Mouse (Mus musculus): ENCODE data around the gene Nhlh2.
A peak's percentile ranks its signal among the peaks of the same experiment; 100 is the strongest.

Gene Nhlh2

DNA sequence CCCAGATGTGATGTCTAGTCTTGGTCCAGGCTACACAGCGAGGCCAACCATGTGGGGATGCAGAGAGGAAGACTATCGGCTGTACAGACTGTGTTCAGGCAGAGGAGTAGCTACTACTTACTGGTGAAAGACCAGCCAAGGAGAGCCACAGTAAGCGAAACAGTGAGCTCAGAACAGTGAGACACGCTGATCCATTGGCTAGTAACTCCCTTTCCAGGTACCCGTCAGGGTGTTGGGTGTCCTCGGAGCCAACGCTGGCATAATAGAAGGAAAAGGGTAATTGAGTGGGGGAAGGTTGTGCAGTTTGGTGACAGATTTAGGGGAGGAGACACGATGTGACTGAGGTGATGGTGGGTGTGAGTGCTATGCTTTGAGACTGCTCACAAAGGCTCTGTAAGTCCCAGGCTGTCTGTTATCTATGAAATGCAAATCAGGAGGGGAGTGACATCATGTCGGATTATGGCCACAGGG, 15.1 kb downstream of the Nhlh2 start:
- DNase-seq (ENCODE audit: low spot score in 2 of 2): no peak

DNA sequence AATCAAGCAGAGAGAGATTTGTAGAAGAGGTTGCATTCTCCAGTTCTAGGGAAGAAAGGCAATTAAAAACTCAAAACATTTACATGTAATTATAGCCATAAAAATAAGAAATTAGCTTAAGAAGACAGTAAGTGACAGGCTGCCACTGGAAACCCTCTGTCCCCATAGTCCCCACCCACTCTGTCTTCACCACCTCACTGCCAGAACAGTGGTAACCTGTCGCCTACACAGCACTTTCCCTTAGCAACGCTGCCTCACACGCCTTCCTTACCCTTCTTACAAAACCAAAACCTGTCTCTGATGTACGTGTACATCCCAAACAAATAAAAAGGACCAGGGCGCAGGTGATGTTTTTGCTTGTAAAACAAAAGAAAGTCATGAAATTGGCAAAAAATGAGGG, 15.8 kb downstream of the Nhlh2 start:
- peak in 1 of 2 experiments; percentile 16 for DNase-seq (ENCODE audit: low spot score in 2 of 2)

DNA sequence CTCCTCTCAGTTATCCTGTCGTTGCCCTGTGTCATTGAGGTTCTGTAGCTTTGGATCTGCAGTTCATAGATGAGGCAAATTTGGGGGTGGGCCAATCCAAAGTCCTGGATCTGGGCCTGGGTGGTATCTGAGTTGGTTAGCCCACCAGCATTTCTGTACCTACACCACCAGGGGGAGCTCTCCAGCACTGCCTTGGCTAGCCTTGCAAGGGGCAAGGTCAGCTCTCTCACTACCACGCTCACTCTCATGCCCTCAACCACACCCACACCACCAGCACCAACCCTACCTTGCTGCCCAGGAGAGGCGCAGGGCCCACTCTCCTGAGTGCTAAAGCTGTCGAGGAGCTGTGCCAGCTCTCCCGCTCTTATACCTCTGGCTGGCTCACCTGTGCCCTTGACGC, 18.0 kb downstream of the Nhlh2 start:
- DNase-seq (ENCODE audit: low spot score in 2 of 2): no peak

DNA sequence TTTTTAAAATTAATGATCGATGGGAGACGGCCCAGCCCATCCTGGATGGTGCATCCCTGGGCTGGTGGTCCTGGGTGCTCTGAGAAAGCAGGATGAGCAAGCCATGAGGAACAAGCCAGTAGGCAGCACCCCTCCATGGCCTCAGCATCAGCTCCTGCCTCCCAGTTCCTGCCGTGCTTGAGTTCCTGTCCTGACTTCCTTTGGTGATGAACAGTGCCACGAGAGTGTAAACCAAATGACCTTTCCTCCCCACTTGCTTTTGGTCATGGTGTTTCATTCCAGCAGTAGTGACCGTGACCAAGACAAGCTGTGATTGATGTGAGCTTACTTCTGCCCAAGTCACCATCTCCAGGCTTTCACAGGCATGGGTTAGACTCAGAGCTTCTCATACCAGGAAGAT, 27.9 kb downstream of the Nhlh2 start:
- no peak for DNase-seq (ENCODE audit: low spot score in 2 of 2)

DNA sequence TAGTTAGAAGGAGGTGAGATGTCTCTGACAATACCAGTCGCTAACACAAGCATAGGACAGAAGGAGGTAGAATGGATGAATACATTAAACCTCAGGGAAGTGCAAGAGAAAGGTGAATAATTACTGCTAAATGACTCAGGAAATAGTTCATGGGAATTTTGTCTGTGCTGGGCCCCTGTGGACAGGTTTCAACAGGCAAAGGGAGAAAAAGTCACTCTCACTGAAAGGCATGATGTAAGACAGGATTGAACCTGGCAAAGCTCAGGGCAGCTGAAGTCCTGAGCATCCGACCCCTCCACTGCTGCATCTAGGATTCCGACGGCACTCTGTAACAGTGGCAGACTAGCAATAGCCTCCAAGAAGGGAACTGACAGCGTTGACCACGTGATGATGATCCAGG, 28.7 kb downstream of the Nhlh2 start:
- no peak for DNase-seq (ENCODE audit: low spot score in 2 of 2)

DNA sequence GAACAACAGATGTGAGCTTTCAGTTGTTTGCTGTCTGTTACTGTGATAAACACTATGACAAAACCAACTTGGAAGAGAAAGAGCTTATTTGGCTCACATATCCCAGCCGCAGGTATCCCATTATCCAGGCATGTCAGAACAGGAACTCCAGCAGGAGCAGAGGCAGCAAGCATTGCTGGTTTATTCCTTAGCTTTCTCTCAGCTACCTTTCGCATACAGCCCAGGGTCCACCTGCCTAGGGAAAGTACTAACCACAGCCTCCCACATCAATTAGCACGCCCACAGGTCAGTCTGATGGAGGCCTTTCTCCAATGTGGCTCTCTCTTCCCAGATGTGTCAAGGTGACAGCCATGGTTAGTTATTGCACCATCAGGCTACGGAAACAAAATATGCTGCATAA, 31.8 kb downstream of the Nhlh2 start:
- no peak for DNase-seq (ENCODE audit: low spot score in 2 of 2)

DNA sequence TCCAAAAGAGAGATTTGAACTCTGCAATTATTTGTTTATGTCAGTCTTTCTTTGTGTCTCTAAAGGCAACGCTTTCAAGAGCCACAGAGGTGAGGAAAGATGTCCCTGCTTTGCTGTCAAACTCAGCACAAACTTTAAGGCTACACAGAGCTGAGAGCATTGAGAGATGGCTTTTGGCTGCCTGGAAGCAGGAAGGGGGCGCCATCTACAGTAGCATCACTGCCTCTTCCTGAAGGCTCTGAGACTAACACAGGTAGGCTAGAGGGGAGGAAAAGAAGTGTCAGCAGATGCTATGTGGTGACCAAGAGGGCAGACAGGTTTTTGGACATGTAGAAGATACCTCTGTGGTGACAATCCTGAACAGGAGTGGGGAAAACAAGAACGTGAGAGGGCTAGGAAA, 35.2 kb downstream of the Nhlh2 start:
- peak in 1 of 2 experiments; percentile 3 for DNase-seq (ENCODE audit: low spot score in 2 of 2)

DNA sequence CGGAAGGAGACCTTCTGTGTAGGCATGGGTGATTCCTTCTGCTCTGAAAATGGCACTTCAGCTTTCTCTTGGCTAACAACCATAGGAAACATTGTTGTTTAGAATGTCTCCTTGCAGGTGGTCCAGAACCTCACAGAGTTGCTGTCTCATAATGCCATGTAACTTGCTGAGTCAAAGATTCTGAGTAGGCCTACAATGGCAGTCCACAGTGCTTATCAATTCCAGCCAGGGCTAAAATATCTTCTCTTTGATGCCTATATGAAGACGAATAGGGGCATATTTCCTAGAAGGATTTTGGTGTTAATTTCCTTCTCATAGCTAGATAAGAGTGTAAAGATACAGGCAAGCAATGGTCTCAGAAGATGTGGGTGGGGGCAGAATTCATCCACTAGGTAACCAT, 37.7 kb downstream of the Nhlh2 start:
- DNase-seq (ENCODE audit: low spot score in 2 of 2): no peak

DNA sequence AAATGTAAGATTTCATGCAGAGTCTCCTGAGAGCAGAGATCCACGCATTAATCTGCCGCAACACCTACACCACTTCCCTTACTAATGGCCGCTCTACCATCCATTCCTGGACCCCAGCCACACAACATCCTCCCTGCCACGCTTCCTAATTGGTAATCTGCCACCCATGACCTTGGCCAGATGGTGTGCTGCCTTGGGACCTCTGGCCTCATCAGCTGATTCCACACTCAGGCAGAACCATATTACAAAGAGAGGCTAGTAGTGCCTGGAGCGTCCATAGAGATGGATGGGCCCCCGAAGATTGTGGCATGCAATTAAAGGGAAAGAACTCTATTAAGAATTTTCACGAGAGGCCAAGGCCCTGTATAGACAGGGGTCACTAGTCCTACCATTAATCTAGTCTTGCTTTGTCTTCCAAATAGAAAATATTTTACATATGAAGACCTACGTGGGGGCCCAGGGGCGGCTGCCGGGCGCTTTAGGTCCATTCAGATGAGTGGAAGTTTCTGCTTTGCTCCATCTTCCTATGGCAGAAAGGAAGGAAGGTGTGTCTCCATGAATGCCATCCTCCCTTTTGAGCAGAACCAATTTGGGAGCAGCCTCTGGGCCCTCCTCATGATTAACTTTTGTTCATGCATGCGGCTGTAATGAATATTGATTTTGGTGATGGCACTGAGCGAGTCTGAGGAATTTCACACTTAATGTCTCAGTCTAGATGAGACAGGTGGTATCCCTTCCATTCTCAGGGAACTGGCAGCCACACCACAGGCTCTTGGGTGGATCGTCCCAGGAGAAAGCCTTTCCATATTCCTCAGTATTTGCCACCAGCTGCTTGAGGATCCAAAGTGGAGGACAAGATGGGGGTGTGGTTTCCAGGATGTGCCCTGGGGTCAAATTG, 39.6 kb downstream of the Nhlh2 start:
- no peak for DNase-seq (ENCODE audit: low spot score in 2 of 2)

DNA sequence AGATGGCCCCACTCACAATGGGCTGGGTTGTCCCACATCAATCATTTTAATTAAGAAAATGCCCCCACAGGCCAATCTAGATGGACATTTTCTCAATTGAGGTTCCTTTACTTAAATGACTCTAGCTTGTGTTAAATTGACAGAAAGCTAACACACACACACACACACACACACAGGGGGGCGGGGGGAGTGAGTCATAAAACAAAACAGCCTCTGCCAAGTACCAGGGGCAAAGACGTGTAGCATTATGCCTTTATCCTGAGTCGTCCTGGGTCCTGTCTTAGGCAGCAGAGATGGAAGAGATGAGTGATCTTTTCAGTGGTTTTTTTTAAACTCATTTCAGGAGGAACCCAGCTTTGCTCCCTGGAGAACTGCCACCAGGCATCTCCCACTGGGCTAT, 42.2 kb downstream of the Nhlh2 start:
- DNase-seq (ENCODE audit: low spot score in 2 of 2): no peak

DNA sequence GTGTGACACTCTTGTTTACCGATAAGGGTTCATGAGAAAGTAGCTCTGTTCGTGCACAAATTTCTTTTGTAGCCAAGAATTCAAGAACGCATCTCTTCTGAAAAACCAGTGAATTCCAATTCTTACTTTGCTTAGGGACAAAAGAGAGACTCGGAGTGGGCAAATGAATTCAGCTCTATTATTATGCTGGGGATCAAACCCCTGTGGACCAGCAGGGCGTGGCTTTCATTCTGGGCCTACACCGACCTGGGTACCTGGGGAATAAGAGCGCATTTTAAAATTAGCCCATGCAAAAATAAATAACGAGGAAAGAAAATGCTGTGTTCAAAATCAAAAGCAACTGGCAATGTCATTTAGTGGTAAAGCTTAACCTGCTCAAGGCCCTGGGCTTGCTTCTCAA, 43.4 kb downstream of the Nhlh2 start:
- DNase-seq (ENCODE audit: low spot score in 2 of 2): no peak

DNA sequence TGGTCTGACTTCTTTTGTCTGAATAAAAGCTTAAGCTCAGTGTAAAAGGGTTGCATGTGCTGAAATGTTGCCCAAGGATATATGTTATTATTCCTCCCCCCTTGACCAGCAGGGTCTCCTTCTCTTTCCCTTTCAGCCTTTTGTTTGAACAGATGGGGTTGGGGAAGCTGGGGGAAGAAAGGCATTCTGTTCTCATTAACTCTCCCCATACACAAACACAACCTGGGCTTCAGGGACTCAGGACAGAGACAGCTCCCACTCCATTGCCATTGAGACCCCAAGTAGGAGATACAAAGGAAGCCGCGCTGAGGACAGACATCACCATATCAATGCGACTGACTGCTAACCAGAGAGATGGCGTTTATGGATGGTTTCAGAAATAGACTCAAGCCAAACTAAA, 46.0 kb downstream of the Nhlh2 start:
- DNase-seq (ENCODE audit: low spot score in 2 of 2): no peak

DNA sequence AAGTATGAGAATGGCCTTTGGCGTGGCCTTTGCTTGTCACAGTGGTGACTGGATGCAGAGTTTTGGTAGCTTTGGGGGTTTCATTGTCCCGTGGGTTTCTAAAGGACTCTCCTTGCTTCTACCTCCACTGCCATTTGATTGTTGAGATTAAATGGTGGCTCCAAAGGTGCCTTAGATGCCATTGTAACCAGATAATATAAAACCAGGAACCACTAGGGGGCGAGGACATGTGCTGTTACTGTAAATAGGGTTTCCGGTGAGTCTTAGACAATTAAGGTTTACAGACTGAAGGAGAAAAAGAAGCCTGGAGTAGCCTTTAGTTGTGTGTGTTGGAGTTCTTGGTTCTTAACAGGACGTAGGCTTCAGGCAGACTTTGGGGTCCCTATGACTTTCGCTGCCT, 50.2 kb downstream of the Nhlh2 start:
- no peak for DNase-seq (ENCODE audit: low spot score in 2 of 2)

DNA sequence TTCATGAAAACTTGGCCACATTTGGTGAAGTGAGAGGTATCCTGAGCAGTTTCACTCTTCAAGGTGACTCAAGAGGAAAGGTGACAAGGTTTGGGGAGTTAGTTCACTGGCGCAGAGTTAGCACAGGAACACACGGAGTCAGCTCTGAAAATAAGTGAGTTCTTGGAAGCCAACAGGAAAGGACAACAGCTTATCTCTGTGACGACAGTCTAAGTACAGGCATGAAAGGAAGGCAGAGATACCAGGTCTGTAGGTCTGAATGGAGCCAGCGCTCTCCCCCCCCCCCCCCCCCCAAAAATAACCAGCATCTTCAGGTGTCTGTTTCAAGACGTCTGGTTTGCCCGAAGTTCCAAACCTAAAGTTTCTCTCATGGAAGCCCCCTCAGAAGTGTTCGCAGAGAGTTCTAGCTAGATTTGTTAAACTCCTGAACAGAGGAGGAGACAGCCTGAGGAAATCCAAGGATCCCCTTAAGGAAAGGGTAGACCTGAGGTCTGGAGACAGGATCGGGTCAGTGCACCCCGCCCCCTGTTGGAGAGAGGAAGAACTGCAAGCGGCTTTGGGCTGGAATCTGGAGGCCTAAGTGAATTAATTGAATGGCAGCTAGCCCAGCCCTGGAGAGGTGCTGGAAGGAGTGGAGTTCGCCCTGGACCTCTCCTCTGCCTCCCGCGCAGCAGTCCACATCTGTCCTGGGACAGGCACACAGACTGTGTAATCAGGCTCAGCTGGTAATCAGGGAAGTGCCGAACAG, 52.2 kb downstream of the Nhlh2 start:
- peak in 1 of 2 experiments; percentile 18 for DNase-seq (ENCODE audit: low spot score in 2 of 2)

DNA sequence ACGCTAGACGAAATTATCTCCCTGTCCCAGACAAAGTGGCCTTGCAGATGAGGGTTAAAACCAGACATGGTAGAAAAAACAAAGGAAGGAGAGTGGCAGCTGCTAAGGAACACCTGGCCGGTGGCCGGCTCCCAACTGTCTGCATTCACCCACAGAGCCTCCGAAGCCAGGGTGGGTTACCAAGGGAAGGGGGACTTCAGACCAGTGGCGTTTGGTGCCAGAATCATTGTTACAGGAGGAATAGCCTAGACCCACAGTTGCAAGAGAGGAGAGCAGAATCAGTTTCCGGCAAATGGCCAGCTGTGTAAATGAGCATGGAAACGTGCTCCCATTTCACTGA, 52.8 kb downstream of the Nhlh2 start:
- DNase-seq (ENCODE audit: low spot score in 2 of 2): no peak

DNA sequence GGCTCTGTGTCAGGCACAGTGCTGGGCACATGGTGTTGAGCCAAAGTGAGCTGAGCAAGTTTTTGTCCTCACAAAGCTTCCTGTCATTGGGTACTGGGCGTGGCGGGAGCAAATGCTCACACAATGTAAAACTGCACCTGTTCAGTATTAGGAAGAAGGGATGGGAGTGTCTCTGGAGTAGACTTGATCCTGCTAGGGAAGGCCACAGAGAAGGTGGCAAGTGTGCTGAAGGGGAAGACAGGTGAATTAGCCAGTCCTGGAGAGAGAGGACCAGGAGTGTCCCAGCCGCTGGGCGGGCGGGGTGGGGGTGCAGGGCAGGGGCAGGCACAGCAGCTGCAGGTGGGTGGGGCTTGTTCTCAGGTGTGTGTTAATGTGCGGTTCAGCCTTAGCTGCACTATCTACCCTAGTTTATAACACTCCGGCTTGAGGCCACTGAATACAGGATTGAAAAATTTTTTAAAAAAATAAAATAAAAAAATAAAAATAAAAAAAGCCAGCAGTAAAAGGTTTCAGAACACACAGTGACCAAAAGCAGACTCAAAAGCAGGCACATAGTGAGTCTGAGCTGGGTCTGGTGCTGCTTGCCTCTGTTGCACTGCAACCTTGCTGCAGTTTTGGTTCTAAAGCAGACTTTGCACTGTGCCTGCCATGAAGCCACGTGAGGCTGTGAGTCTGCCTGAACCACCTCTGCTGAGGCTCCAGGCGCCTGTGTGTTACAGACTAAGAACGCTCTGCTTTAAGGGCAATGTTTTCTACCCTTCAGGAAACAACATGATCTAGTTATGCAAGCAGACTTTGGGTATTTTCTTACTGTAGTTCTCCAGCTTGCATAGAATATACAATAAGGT, 53.6 kb downstream of the Nhlh2 start:
- no peak for DNase-seq (ENCODE audit: low spot score in 2 of 2)

DNA sequence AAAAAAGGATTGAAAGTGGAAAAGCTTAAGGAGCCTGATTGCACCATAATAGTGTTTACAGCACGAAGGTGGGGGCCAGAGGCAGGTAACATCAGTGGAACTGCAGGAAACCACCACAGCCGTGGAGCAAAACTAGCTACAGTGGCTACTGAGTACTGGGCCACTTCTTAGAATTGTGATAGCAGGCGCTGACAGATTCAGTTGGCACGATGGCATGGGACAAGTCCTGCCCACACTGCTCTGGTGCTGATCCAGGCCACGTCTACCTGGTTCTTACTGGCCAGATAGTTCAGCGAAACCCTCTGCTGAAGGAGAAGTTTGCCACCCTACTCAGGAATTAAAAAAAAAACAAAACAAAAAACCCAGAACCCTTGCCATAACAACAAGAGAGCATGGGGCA, 54.7 kb downstream of the Nhlh2 start:
- DNase-seq (ENCODE audit: low spot score in 2 of 2): no peak

Data from right cerebral cortex, postnatal 36 days (tissue).